Mouse (Mus musculus): ENCODE data around the gene B4galt7.

GRCm38 (mm10) chr13:55570286-55570973, 29.3 kb upstream of the B4galt7 start:
- TF ChIP-seq CTCF (IDR thresholded peaks at IDR 0.05; ENCODE audit: low read depth, low read length) (no peak), POLR2A (IDR thresholded peaks at IDR 0.05; ENCODE audit: extremely low read depth, insufficient read depth, low read length) (no peak)
